Mouse (Mus musculus): ENCODE measurements around the gene Tmem132a. TPM values are rescaled to one million over a fixed set of nuclear protein-coding genes. Genes with fewer than 3 reads are reported as not detected.
A peak's percentile ranks its signal among the peaks of the same experiment; 100 is the strongest.

Gene Tmem132a
- total and polyA plus RNA-seq, 3 experiments: 2.9 to 22.9 TPM; not detected in 1

DNA sequence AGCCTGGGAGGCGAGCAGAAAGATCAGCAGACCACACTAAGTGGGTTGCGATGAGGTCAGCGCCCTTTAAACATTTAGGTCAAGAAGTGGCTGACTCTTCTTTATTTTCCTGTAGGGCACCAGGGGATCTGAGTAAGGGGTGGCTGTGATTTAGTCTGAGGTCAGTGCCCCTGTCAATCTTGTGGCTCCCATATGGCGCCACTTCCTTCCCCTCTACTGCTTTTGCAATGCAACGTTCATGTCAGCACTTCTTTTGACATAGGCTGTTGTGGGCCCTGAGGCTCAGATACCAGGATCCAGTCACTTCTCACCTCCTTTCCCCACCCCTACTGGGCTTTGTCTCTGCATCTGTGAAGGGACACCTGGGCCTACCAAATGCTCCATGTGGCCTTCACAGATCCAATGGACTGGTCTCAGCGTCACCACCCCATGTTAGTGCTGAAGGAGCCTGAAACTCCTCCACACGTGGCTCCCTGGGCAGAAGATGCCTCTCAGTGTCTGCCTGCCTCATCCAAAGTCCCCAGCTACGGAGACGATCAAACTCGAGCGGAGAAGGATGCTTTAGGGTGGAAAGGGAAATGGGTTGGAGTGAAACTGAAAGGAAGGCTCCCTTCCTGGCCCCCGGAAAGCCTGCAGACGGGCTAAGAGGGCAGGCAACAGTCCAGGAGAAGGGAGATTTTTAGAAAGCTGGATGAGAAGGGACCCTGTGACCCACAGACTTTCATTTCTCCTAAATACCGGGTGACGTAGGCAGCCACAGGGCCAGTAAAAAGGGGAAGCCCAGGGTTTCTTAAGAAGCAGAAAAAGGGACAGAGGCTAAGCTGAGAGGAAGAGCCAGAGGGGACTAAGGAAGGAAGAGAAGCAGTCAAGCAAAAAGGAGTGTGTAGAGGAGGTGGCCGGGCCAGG, 27.8 kb downstream of the Tmem132a start (continued):
- TF ChIP-seq CHD2 (IDR thresholded peaks at IDR 0.05; ENCODE audit: low read length): no peak

DNA sequence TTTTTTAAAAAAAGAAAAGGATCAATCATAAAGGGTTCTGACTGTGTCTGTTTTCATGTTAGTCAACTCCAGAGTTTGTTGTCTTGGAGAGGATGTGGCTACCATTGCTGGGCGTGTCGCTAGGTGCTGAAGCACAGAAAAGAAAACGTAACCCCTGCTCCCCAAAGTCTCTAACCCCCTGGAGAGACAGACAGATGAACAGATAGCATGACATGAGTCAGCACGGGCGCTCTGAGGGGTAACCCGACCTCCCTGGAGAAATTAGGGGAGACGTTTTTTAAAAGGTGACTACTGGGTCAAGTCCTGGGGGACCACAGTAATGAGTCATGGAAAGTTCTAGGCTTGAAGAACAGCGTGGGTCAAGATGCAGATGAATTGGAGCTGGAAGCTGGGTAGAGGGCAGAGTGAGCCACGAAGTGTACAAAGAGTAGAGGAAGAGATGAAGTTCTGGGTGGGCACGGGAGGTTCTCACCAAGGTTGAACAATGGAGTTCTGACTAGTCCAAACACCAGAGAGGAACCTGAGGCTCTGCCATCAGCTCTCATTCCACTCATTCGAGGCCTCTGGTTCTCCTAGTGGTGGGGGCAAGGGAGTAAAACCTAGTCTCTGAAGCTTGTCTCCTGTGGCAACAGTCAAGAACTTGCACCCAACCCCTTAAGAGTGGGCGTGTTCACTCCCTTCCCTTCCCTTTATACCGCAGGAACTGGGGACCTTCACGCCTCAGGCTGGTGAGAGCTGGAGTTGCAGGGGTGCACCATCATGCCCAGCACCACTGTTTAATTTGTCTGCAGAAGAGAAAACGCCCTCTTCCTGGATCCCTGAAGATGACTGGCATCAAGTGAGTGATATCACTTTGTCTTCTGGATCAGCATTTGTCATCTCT, 30.5 kb downstream of the Tmem132a start, which contains the start of gene Slc15a3:
Gene Slc15a3 (plus strand): TSS at position 718 of the 883 bp plus-strand sequence.
- H3K27ac ChIP-seq (ENCODE audit: insufficient read depth, low read depth): peak within 1 kb of the TSS; percentile 73
- no peaks in the 10 kb centered on the region for H3K27me3 ChIP-seq (replicated peaks)
- no peaks in the 10 kb centered on the region for H3K9me3 ChIP-seq (replicated peaks; ENCODE audit: low read length)
- dilution Hi-C loops (cut with MboI; ENCODE audit: extremely low pct_ligation_motif_present, extremely low pct_unique_long_range_greater_than_20kb, low sequenced_read_pairs) (no loop called here), in situ Hi-C loops (cut with MboI; ENCODE audit: low pct_ligation_motif_present, low pct_unique_long_range_greater_than_20kb, low sequenced_read_pairs) (no loop called here)
- H3K4me1 ChIP-seq (ENCODE audit: control insufficient read depth in 1 of 2, insufficient read depth in 2 of 2): peaks cover 5 to 27% of the 10 kb centered on the region in 2 experiments
- peak; percentile 93 for DNase-seq (ENCODE audit: extremely low read depth)
- peaks cover 0 to 4% of the 10 kb centered on the region in 2 experiments for H3K36me3 ChIP-seq (replicated peaks in 1 of 2; ENCODE audit: control insufficient read depth in 1 of 2, insufficient read depth in 1 of 2, low read length in 1 of 2)
- H3K4me2 ChIP-seq (ENCODE audit: insufficient read depth, low read depth, poor library complexity, severe bottlenecking): peak within 1 kb of the TSS; percentile 65
- H3K9ac ChIP-seq (ENCODE audit: insufficient read depth, low read depth): peak within 1 kb of the TSS; percentile 53
- H3K79me2 ChIP-seq (replicated peaks; ENCODE audit: control insufficient read depth, extremely low read depth, insufficient read depth, poor library complexity, severe bottlenecking): peaks cover 14% of the 10 kb centered on the region; the same call in 1 of the 2 replicates
- peak within 1 kb of the TSS; percentile 61 to 77 (median 75) for H3K4me3 ChIP-seq (replicated peaks in 1 of 3; ENCODE audit: low read depth in 2 of 3, low read length in 2 of 3, poor library complexity in 1 of 3)
- TF ChIP-seq HCFC1 (IDR thresholded peaks at IDR 0.05; ENCODE audit: low read depth, low read length) (no peak), MXI1 (IDR thresholded peaks at IDR 0.05; ENCODE audit: low read depth, low read length) (no peak), RAD21 (IDR thresholded peaks at IDR 0.05; ENCODE audit: low read depth, low read length) (no peak; the same call in 1 of the 2 replicates), ZMIZ1 (IDR thresholded peaks at IDR 0.05; ENCODE audit: low read depth, low read length) (no peak), CTCF (conservative IDR thresholded peaks at IDR 0.05 in 1 of 2, IDR thresholded peaks at IDR 0.05 in 1 of 2; ENCODE audit: low read depth in 2 of 2, low read length in 2 of 2) (peak in 1 of 2 experiments; percentile 32; a peak in 2 of 4 replicates), IRF4 (IDR thresholded peaks at IDR 0.05; ENCODE audit: low read depth, low read length) (peak; percentile 84), USF1 (IDR thresholded peaks at IDR 0.05; ENCODE audit: low read depth, low read length) (no peak), ZNF384 (IDR thresholded peaks at IDR 0.05; ENCODE audit: low read depth, low read length) (peak; percentile 70), ZKSCAN1 (IDR thresholded peaks at IDR 0.05; ENCODE audit: borderline replicate concordance, low read depth, low read length) (no peak), MAX (IDR thresholded peaks at IDR 0.05; ENCODE audit: low read length) (no peak; the same call in 1 of the 2 replicates), ZC3H11A (IDR thresholded peaks at IDR 0.05; ENCODE audit: low read depth, low read length) (no peak), TBP (conservative IDR thresholded peaks at IDR 0.05; ENCODE audit: low read depth, low read length) (peak; percentile 79), POLR2A (IDR thresholded peaks at IDR 0.05; ENCODE audit: low read depth, low read length) (peak; percentile 40; the same call in 1 of the 2 replicates), ELF1 (IDR thresholded peaks at IDR 0.05; ENCODE audit: low read depth, low read length) (no peak), TCF12 (IDR thresholded peaks at IDR 0.05; ENCODE audit: low read depth, low read length) (peak; percentile 76), NRF1 (IDR thresholded peaks at IDR 0.05; ENCODE audit: low read depth, low read length) (no peak), MEF2A (IDR thresholded peaks at IDR 0.05; ENCODE audit: borderline replicate concordance, low read depth, low read length) (peak; percentile 61), PAX5 (IDR thresholded peaks at IDR 0.05; ENCODE audit: low read length) (no peak), MAFK (IDR thresholded peaks at IDR 0.05; ENCODE audit: insufficient replicate concordance, low read length) (peak; percentile 84), E2F4 (IDR thresholded peaks at IDR 0.05; ENCODE audit: insufficient replicate concordance, low read depth, low read length) (no peak), CHD2 (IDR thresholded peaks at IDR 0.05; ENCODE audit: low read length) (peak; percentile 61; the same call in 1 of the 2 replicates), MAZ (IDR thresholded peaks at IDR 0.05; ENCODE audit: low read depth, low read length) (peak; percentile 83), JUN (IDR thresholded peaks at IDR 0.05; ENCODE audit: insufficient read depth, low read depth, low read length) (peak; percentile 92), CHD1 (IDR thresholded peaks at IDR 0.05; ENCODE audit: low read depth, low read length) (no peak), KAT2A (IDR thresholded peaks at IDR 0.05; ENCODE audit: insufficient replicate concordance, low read length) (0 out of 2 replicates have a peak, but pooled peaks have one; percentile 70), POLR2AphosphoS2 (IDR thresholded peaks at IDR 0.05; ENCODE audit: low read depth, low read length) (no peak), UBTF (IDR thresholded peaks at IDR 0.05; ENCODE audit: low read depth, low read length) (no peak), USF2 (conservative IDR thresholded peaks at IDR 0.05; ENCODE audit: low read depth, low read length) (no peak), BHLHE40 (IDR thresholded peaks at IDR 0.05; ENCODE audit: low read depth, low read length) (peak; percentile 88), EP300 (IDR thresholded peaks at IDR 0.05; ENCODE audit: low read length) (peak; percentile 91), GABPA (IDR thresholded peaks at IDR 0.05; ENCODE audit: insufficient replicate concordance, low read depth, low read length) (no peak), RCOR1 (conservative IDR thresholded peaks at IDR 0.05; ENCODE audit: low read depth, low read length) (no peak), NELFE (IDR thresholded peaks at IDR 0.05; ENCODE audit: low read depth, low read length) (peak; percentile 61; the same call in 1 of the 2 replicates)
